Mouse (Mus musculus) stomach, postnatal 0 days (tissue): ENCODE measurements around the gene Zfp316.

Experiments
- CTCF ChIP-seq: IDR thresholded peaks from 2 replicates; pipeline ENCODE4 v1.5.1; 2016; ENCODE audit warnings: antibody characterized with exemption, low read depth, mild to moderate bottlenecking, moderate library complexity
- EP300 ChIP-seq: optimal IDR thresholded peaks from 2 replicates; pipeline ENCODE3; 2016; ENCODE audit warnings: antibody characterized with exemption

DNA sequence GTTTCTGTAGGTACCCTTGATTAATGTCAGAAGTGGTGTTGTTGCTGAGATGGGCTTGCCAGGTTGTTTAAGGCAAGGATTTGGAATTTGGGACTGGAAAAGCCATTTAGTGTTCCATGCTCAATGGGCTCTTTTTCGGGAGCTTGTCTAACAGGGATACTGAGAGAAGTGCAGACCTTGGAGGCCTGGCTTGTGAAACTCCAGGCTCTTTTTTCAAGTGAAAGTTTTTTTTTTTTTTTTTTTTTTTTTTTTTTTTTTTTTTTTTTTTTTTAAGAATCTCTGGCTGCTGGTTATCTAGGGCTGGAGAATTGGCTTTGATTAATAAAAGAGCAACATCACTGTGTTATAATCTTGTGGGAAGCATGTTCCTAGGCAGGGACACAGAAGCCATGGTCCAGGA lies 47.5 kb downstream of the Zfp316 start:
- TF ChIP-seq CTCF (no peak), EP300 (no peak)
